ENCODE assay signal across 12 mouse cellular contexts in the genomic region with DNA sequence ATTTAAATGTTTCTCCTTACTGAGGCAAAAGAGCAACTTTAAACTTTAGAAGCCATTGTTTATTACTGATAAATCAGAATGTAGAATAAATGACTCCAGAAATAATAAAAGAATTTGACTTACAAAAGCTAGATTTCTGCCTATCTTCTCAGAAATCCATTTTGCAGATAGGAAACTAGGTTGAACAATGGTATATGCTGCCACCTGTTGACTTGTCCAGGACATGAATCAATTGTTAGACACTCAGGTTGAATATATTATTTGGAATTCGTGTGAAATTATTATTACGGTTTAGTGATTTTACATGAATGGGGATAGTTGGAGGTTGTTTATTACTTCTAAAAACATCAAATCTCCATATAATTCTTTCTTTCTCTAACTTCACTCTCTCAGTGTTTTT. TPM values are rescaled to one million over a fixed set of nuclear protein-coding genes. Genes with fewer than 3 reads are reported as not detected.
DNase-seq lines count a peak whose midpoint lies in the region; ATAC-seq and TF ChIP-seq lines count a peak whose summit lies in the region.
"Had no signal": no experiment of that assay in that cellular context is flagged by ENCODE, and none has a peak within 500 bp of the region (broad histone marks: within the 10 kb centered on the region; RNA-seq: fewer than 3 reads in every experiment).

No protein-coding gene starts in this region.

- H3K27me3 ChIP-seq in embryonic facial prominence, embryonic 11.5 days (ENCODE audit: control insufficient read depth, insufficient read depth, low read length): no peaks in the 10 kb centered on the region
- H3K27me3 ChIP-seq in embryonic facial prominence, embryonic 10.5 days (replicated peaks; ENCODE audit: low read depth, poor library complexity, severe bottlenecking): peaks cover 35% of the 10 kb centered on the region
- H3K27me3 ChIP-seq: heart, embryonic 15.5 days; midbrain, embryonic 12.5 days had no signal

- no peak overlapping the region for H3K27ac ChIP-seq in embryonic facial prominence, embryonic 11.5 days (replicated peaks; ENCODE audit: low read depth, low read length)
- H3K27ac ChIP-seq in embryonic facial prominence, embryonic 10.5 days (replicated peaks): no peak overlapping the region
- H3K27ac ChIP-seq in left cerebral cortex, adult 2 months: no peak overlapping the region
- H3K27ac ChIP-seq: heart, embryonic 15.5 days; limb, embryonic 13.5 days; midbrain, embryonic 12.5 days had no signal

- H3K9me3 ChIP-seq in embryonic facial prominence, embryonic 11.5 days (replicated peaks; ENCODE audit: control insufficient read depth, low read length): no peaks in the 10 kb centered on the region
- H3K9me3 ChIP-seq in embryonic facial prominence, embryonic 10.5 days: no peaks in the 10 kb centered on the region
- H3K9me3 ChIP-seq: heart, embryonic 15.5 days; limb, embryonic 13.5 days; midbrain, embryonic 12.5 days had no signal

- no peak for ATAC-seq in embryonic facial prominence, embryonic 11.5 days (replicated peaks; ENCODE audit: insufficient number of reproducible peaks, low FRiP score, low TSS enrichment, low read depth)
- ATAC-seq in frontal cortex, adult (ENCODE audit: low TSS enrichment): no peak

- H3K9ac ChIP-seq in embryonic facial prominence, embryonic 11.5 days (replicated peaks; ENCODE audit: low read length): no peak overlapping the region
- H3K9ac ChIP-seq: heart, embryonic 15.5 days; limb, embryonic 13.5 days; midbrain, embryonic 12.5 days had no signal

- H3K36me3 ChIP-seq in embryonic facial prominence, embryonic 11.5 days (replicated peaks; ENCODE audit: control insufficient read depth, insufficient read depth, low read depth, low read length): no peaks in the 10 kb centered on the region
- no peaks in the 10 kb centered on the region for H3K36me3 ChIP-seq in embryonic facial prominence, embryonic 10.5 days (replicated peaks)
- H3K36me3 ChIP-seq: heart, embryonic 15.5 days; limb, embryonic 13.5 days; midbrain, embryonic 12.5 days had no signal

- intact Hi-C loops in left cerebral cortex, adult 2 months (cut with DNase I): loop anchor here (2.0 to 5.0 kb wide), 2 partner anchors 249 to 293 kb away; no protein-coding TSS in a partner anchor

- no peaks in the 10 kb centered on the region for H3K4me1 ChIP-seq in embryonic facial prominence, embryonic 11.5 days (ENCODE audit: control insufficient read depth, insufficient read depth, low read length)
- no peaks in the 10 kb centered on the region for H3K4me1 ChIP-seq in embryonic facial prominence, embryonic 10.5 days
- H3K4me1 ChIP-seq: heart, embryonic 15.5 days; limb, embryonic 13.5 days; midbrain, embryonic 12.5 days had no signal

- DNase-seq in embryonic facial prominence, embryonic 11.5 days (ENCODE audit: low spot score): peak; percentile 26
- DNase-seq in embryonic facial prominence, embryonic 10.5 days (ENCODE audit: low spot score): no peak
- no peak for DNase-seq in left cerebral cortex, adult 2 months (ENCODE audit: extremely low spot score in 1 of 2, low spot score in 2 of 2)
- no peak for DNase-seq in left cerebral cortex, adult 18-20 months (ENCODE audit: low spot score in 2 of 2)
- DNase-seq in CD4-positive, CD25-positive, alpha-beta regulatory T cell, adult 2 months (ENCODE audit: low read depth, low spot score): peak; percentile 47
- peak; percentile 6 for DNase-seq in lung, postnatal 10 days
- DNase-seq in frontal cortex, postnatal 25 days (ENCODE audit: low spot score in 2 of 2): no peak
- DNase-seq: cerebellum, adult 11 months had no signal

- 71% methylated on average over 2 of the region's 2 CpGs for WGBS in embryonic facial prominence, embryonic 11.5 days
- 80% methylated on average over 2 of the region's 2 CpGs for WGBS in embryonic facial prominence, embryonic 10.5 days

- TF ChIP-seq CTCF in left cerebral cortex, adult 2 months (IDR thresholded peaks at IDR 0.05): peak; percentile 43

- H3K4me2 ChIP-seq in embryonic facial prominence, embryonic 11.5 days (ENCODE audit: low read depth, low read length): no peak overlapping the region
- H3K4me2 ChIP-seq: heart, embryonic 15.5 days; limb, embryonic 13.5 days; midbrain, embryonic 12.5 days had no signal

- H3K4me3 ChIP-seq in embryonic facial prominence, embryonic 11.5 days (ENCODE audit: low read depth, low read length): no peak overlapping the region
- H3K4me3 ChIP-seq in embryonic facial prominence, embryonic 10.5 days: no peak overlapping the region
- H3K4me3 ChIP-seq in left cerebral cortex, adult 2 months: no peak overlapping the region
- H3K4me3 ChIP-seq: heart, embryonic 15.5 days; limb, embryonic 13.5 days; midbrain, embryonic 12.5 days had no signal

RNA-seq across cellular contexts. Expression of a gene that starts 19.0 kb away (rescaled TPM):
- 0.57 and 0.88 TPM in 2 replicates for polyA plus RNA-seq in embryonic facial prominence, embryonic 11.5 days (2014; fragmentation: Nextera tagmentation; extraction: Ambion mirVana)
- 0.74 and 1.1 TPM in 2 replicates for polyA plus RNA-seq in embryonic facial prominence, embryonic 10.5 days (2016; fragmentation: Nextera tagmentation; extraction: Ambion mirVana)
- 1 to 10 TPM; 3.6 to 4.2 TPM for total RNA-seq in left cerebral cortex, adult 2 months (2021)
- 1 to 10 TPM; 3.5 to 4.7 TPM for total RNA-seq in left cerebral cortex, adult 18-20 months (2021)

RNA-seq across cellular contexts. Expression of a gene that starts 48.5 kb away (rescaled TPM):
- polyA plus RNA-seq in embryonic facial prominence, embryonic 11.5 days (2014; fragmentation: Nextera tagmentation; extraction: Ambion mirVana): not detected in 2 replicates
- polyA plus RNA-seq in embryonic facial prominence, embryonic 10.5 days (2016; fragmentation: Nextera tagmentation; extraction: Ambion mirVana): 0.84 TPM in 1 of 2 replicates, not detected in the other
- total RNA-seq in left cerebral cortex, adult 2 months (2021): not detected
- total RNA-seq in left cerebral cortex, adult 18-20 months (2021): not detected

Comparison
In these comparisons a context has a peak if more than half of its experiments do, and no peak if none do; other contexts are left out.
1. DNase-seq: peak in embryonic facial prominence, embryonic 11.5 days (single experiment), CD4-positive, CD25-positive, alpha-beta regulatory T cell, adult 2 months (single experiment) and lung, postnatal 10 days (single experiment); none in embryonic facial prominence, embryonic 10.5 days (single experiment), left cerebral cortex, adult 2 months (0 of 2), left cerebral cortex, adult 18-20 months (0 of 2) and frontal cortex, postnatal 25 days (0 of 2).